Comparison of ENCODE assay signal across 18 mouse cellular contexts in genomic region chr12:25861100-25861499, GRCm38 (mm10).
DNase-seq lines count a peak whose midpoint lies in the region; ATAC-seq and TF ChIP-seq lines count a peak whose summit lies in the region.
"Had no signal": no experiment of that assay in that cellular context is flagged by ENCODE, and none has a peak within 500 bp of the region (broad histone marks: within the 10 kb centered on the region; RNA-seq: fewer than 3 reads in every experiment).

No protein-coding gene starts in this region.

- H3K4me2 ChIP-seq in liver, embryonic 11.5 days: no peak overlapping the region
- no peak overlapping the region for H3K4me2 ChIP-seq in kidney, embryonic 14.5 days (replicated peaks; ENCODE audit: low read depth, low read length)

- in situ Hi-C loops in Patski (cut with MboI; ENCODE audit: low pct_unique_long_range_greater_than_20kb): loop anchor here (5.0 kb wide), 1 partner anchor 769 kb away; no protein-coding TSS in a partner anchor

- peak; percentile 94 for DNase-seq in liver, adult 2 months (ENCODE audit: extremely low read depth, low read depth, low spot score)
- DNase-seq in liver, embryonic 11.5 days (ENCODE audit: low spot score): no peak
- peak; percentile 54 for DNase-seq in Patski (ENCODE audit: low read depth, low spot score)
- DNase-seq: adrenal gland, adult 2 months; adrenal gland, adult 8-10 months; adrenal gland, postnatal 10 days; adrenal gland, postnatal 14 days; adrenal gland, postnatal 25 days; B cell, adult 2 months; cerebellum, adult 11 months; cerebellum, adult 11-12 months; cerebellum, adult 18-20 months; cerebellum, adult 2 months had no signal

- no peaks in the 10 kb centered on the region for H3K36me3 ChIP-seq in liver, adult 2 months (ENCODE audit: control insufficient read depth, insufficient read depth, low read length)
- H3K36me3 ChIP-seq in liver, embryonic 11.5 days (ENCODE audit: control insufficient read depth, insufficient read depth, low read length): no peaks in the 10 kb centered on the region
- H3K36me3 ChIP-seq in kidney, embryonic 14.5 days (ENCODE audit: control insufficient read depth, insufficient read depth, low read length): no peaks in the 10 kb centered on the region
- H3K36me3 ChIP-seq: G1E had no signal

- H3K9me3 ChIP-seq in liver, embryonic 11.5 days (ENCODE audit: control insufficient read depth, low read length): no peaks in the 10 kb centered on the region
- H3K9me3 ChIP-seq in kidney, embryonic 14.5 days (ENCODE audit: control insufficient read depth, low read length): 0 out of 2 replicates have a peak, but pooled peaks cover 3% of the 10 kb centered on the region

- TF ChIP-seq CTCF in liver, adult 2 months (IDR thresholded peaks at IDR 0.05; ENCODE audit: low read depth, low read length): no peak
- TF ChIP-seq CTCF in Patski (IDR thresholded peaks at IDR 0.05): no peak

- WGBS in liver, adult 2 months: 11% methylated on average over 3 of the region's 3 CpGs
- WGBS in liver, embryonic 11.5 days: 78% methylated on average over 3 of the region's 3 CpGs
- 85% methylated on average over 3 of the region's 3 CpGs for WGBS in kidney, embryonic 14.5 days

- no peak overlapping the region for H3K9ac ChIP-seq in liver, adult 2 months (ENCODE audit: low read depth, low read length)
- no peak overlapping the region for H3K9ac ChIP-seq in liver, embryonic 11.5 days (ENCODE audit: low read depth, low read length)
- H3K9ac ChIP-seq in kidney, embryonic 14.5 days (ENCODE audit: low read depth, low read length): no peak overlapping the region

- no peak overlapping the region; the same call in 1 of the 2 replicates for H3K27ac ChIP-seq in liver, adult 2 months (replicated peaks; ENCODE audit: insufficient read depth, low read depth, low read length)
- no peak overlapping the region for H3K27ac ChIP-seq in liver, embryonic 11.5 days (ENCODE audit: low read depth, low read length)
- no peak overlapping the region for H3K27ac ChIP-seq in kidney, embryonic 14.5 days (ENCODE audit: low read depth, low read length)

- CTCF ChIA-PET in Patski (lab: Charles Lee): no interaction called here

- ATAC-seq in liver, embryonic 11.5 days (replicated peaks; ENCODE audit: low FRiP score): no peak
- peak; percentile 51 for ATAC-seq in Patski
- no peak for ATAC-seq in kidney, embryonic 14.5 days (ENCODE audit: low FRiP score, low TSS enrichment)
- ATAC-seq: activated CD4-positive, CD25-positive, alpha-beta regulatory T cell, adult 4 months; CD4-positive, CD25-positive, alpha-beta regulatory T cell, adult 4 months had no signal

- POLR2A ChIA-PET in Patski (lab: Charles Lee): no interaction called here

- no peaks in the 10 kb centered on the region for H3K79me2 ChIP-seq in liver, adult 2 months (ENCODE audit: control insufficient read depth, insufficient read depth, low read length)

- no peaks in the 10 kb centered on the region for H3K27me3 ChIP-seq in liver, adult 2 months (ENCODE audit: control insufficient read depth, insufficient read depth, low read length)
- H3K27me3 ChIP-seq in liver, embryonic 11.5 days (replicated peaks; ENCODE audit: control insufficient read depth, insufficient read depth, low read length): no peaks in the 10 kb centered on the region
- no peaks in the 10 kb centered on the region for H3K27me3 ChIP-seq in Patski
- no peaks in the 10 kb centered on the region for H3K27me3 ChIP-seq in kidney, embryonic 14.5 days (ENCODE audit: control insufficient read depth, insufficient read depth, low read length)
- H3K27me3 ChIP-seq: CH12.LX had no signal

- H3K4me1 ChIP-seq in liver, adult 2 months (ENCODE audit: control insufficient read depth, insufficient read depth, low read length): peaks cover 9% of the 10 kb centered on the region
- H3K4me1 ChIP-seq in liver, embryonic 11.5 days (replicated peaks; ENCODE audit: control insufficient read depth, insufficient read depth, low read length): no peaks in the 10 kb centered on the region
- H3K4me1 ChIP-seq in kidney, embryonic 14.5 days (ENCODE audit: control insufficient read depth, insufficient read depth, low read length): no peaks in the 10 kb centered on the region

- TF ChIP-seq POLR2A in liver, adult 2 months (IDR thresholded peaks at IDR 0.05; ENCODE audit: extremely low read depth, insufficient read depth, low read length): no peak

- no peak overlapping the region for H3K4me3 ChIP-seq in liver, adult 2 months (ENCODE audit: insufficient read depth, low read depth, low read length)
- no peak overlapping the region for H3K4me3 ChIP-seq in liver, embryonic 11.5 days (ENCODE audit: low read depth, low read length)
- H3K4me3 ChIP-seq in kidney, embryonic 14.5 days (ENCODE audit: low read length): no peak overlapping the region
